Mouse (Mus musculus) layer of hippocampus, adult 9-10 months (tissue): ENCODE measurements around the gene Cnn2.

Source experiments
- DNase-seq: peaks from one replicate; pipeline ENCODE4 v3.0.0; 2022; ENCODE audit warnings: low spot score

Cnn2 gene

DNA sequence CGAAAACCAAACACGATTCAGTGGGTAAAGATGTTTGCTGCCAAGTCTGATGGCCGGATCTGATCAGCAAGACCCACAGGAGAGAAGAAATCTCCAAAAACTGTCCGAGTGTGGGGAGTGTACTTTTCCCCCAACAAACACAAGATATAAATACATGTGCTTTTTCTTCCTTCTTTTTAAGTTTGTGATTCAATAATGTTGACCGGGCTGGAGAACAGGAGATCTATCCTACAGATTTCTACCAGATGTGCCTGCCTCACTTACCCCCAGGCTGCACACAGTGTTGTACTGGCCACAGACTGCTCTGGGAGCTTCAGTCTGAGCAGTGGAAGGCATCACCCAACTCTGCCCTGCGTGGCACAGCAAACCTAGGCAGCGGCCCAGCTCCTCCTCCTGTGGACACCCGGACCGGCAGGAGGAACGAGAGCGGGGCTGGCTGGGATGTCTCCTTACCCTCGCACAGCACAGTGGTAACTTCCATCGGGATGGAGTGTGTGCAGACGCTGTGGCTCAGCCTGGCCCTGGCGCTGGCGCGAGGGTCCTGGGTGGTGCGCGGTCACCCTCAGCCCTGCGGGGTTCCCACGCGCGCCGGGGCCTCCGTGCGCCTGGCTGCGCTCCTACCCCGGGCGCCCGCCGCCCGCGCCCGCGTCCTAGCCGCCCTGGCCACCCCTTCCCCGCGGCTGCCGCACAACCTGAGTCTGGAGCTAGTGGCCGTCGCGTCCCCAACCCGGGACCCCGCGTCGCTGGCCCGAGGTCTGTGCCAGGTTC, 17.8 kb upstream of the Cnn2 start, which contains the start of gene Grin3b:
Grin3b (plus strand) TSS at position 301 of the 768 bp plus-strand sequence.
- no peak for DNase-seq

DNA sequence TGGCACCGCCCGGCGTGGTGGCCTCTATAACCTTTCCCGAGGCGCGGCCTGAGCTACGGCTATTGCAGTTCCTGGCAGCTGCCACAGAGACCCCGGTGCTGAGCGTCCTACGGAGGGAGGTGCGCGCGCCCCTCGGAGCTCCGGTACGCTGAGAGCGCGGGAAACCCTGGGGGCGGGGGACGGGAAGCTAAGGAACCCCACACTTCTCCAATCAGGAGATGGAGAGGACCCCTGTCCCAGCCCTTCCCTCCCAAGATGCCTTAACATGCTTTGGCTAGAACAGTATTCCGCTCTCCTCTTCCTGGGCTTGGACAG, 17.2 kb upstream of the Cnn2 start:
- DNase-seq = no peak

DNA sequence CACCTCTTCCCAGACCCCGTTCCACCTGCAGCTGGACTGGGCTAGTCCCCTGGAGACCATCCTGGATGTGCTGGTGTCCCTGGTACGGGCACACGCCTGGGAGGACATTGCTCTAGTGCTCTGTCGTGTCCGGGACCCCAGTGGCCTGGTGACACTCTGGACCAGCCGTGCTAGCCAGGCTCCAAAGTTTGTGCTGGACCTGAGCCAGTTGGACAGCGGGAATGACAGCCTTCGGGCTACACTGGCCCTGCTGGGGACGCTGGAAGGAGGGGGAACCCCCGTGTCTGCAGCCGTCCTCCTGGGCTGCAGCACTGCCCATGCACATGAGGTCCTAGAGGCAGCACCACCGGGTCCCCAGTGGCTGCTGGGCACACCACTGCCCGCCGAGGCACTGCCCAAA, 15.6 kb upstream of the Cnn2 start:
- no peak for DNase-seq

- no peak for DNase-seq
Measured at GRCm38 (mm10) chr10:79974087-79974486, 14.3 kb upstream of the Cnn2 start.

- no peak for DNase-seq
Measured at GRCm38 (mm10) chr10:79974668-79975067, 13.7 kb upstream of the Cnn2 start.

- DNase-seq = no peak
Measured at GRCm38 (mm10) chr10:79976071-79976721, 12.2 kb upstream of the Cnn2 start.

DNA sequence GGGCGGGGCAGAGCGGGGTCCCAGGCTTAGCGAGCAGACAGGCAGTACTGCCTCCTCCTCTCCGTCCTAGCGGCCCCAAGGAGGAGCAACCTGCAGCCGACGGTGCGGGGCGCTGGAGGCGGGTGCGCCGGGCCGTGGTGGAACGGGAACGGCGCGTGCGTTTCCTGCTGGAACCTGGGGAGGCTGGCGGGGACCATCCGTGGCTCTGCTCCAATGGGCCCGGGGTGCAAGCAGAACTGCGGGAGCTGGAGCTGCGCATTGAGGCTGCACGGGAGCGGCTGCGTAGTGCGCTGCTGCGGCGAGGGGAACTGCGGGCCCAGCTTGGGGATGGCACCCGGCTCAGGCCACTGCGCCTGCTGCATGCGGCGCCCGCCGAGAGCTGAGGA, 11.7 kb upstream of the Cnn2 start:
- DNase-seq = no peak

GRCm38 (mm10) chr10:79977324-79977723, 11.1 kb upstream of the Cnn2 start:
- no peak for DNase-seq

GRCm38 (mm10) chr10:79978061-79978460, 10.3 kb upstream of the Cnn2 start:
- DNase-seq = no peak

- DNase-seq = no peak
Measured at GRCm38 (mm10) chr10:79979401-79980155, 8.8 kb upstream of the Cnn2 start.

DNA sequence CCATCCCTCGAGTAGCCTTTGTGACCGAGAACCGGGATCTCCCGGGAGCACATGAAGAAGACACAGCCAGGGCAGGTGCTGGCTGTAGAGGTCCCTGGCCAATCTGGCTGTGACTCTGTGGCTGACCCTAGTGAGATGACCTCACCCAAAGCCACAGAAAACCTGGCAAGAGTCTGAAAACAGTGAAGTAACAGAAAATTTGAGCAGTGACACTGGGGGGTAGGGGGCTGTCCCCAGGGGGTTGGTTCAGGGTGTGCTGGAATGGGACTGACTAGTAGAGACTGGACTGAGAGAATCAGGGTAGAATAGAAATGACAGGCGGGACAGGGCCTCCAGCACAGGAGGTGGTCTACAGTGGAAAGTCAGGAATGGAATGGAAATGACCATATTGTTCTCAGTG, 5.2 kb upstream of the Cnn2 start:
- no peak for DNase-seq

- DNase-seq = no peak
Measured at GRCm38 (mm10) chr10:79983670-79984069, 4.7 kb upstream of the Cnn2 start.

- no peak for DNase-seq
Measured at GRCm38 (mm10) chr10:79984195-79984816, 4.1 kb upstream of the Cnn2 start, which contains the start of gene Tmem259. Gene Tmem259, minus strand, starts transcription at chr10:79984330.

GRCm38 (mm10) chr10:79984871-79985270, 3.5 kb upstream of the Cnn2 start:
- peak; percentile 97 for DNase-seq

DNA sequence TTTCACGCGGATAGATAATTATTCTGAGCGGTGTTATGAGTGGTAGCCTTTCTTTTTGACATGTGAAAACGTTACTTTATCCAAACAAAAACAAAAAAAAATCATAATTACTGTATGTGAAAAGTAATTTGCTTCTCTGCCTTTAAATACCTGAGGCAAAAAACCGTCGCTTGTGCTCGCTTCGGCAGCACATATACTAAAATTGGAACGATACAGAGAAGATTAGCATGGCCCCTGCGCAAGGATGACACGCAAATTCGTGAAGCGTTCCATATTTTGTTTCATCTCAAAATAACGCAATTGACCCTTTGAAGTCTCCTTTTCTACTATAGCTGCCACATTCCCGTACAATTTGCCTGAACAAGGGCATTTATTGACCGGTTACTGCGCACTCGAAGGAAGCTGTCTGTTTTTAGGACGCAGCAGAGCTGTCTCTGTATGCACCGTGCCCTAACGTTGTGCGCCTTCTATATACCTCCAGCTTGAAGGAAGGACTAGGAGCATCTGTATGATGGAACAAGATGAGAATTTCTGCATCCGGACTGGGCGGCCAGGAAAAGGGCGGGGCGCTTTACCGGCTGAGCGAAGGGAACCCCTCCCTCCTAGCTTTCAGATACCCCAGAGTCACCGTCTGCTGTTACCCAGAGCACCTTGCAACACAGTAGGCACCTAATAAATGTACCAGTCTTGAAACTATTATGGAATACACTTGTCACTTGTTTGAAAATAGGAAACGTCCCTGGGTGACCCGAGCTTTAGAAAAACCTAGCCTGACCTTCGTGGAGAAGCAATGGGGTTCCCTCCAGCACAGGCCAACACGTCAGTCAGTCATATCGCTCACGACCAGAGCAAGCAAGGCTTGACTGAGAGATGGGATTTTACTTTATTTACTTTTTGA, 2.8 kb upstream of the Cnn2 start:
- peak; percentile 72 for DNase-seq

DNA sequence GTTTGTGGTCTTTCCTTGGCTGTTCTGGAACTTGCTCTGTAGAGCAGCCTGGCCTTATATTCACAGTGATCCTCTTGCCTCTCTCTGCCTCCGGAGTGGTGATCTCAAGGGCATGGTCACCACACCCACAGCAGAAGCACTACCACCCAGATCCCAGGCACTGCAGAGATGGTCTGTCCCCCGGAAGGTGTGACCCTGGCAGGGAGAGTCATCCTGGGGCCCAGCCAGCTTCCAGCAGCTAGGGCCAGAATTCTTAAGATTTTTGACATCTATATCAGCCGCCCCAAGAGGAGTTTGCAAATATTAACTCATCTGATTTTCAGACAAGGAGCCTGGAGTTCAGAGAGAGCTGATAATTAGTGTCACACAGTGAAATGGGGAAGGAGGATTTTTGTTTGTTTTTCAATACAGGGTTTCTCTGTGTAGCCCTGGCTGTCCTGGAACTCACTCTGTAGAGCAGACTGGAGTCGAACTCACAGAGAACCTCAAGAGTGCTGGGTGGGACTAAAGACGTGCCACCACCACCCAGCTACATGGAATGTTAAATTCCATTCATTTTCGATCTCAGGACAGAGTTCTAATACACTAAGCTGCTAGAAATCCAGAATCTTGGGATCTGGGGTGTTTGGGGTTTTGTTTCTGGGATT, 2.0 kb upstream of the Cnn2 start:
- DNase-seq = no peak

DNA sequence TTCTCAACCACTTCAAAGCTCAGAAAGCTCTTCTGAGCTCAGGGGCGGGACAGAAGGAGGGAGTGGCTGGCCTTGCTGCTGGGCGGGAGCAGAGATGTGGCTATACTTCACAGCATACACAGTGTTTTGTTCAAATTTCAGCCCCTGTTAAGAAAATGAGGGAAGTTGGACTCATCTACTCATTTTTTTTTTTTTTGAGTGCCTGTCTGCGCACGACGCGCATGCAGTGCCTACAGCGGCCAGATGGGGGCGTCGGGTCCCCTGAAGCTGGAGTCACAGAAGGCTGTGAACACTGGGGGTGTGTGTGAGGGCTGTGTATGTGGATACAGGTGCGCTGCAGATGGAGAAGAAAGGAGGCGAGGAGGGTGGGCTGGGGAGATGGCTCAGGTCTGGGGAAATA, 1.4 kb upstream of the Cnn2 start:
- DNase-seq = peak; percentile 67

DNA sequence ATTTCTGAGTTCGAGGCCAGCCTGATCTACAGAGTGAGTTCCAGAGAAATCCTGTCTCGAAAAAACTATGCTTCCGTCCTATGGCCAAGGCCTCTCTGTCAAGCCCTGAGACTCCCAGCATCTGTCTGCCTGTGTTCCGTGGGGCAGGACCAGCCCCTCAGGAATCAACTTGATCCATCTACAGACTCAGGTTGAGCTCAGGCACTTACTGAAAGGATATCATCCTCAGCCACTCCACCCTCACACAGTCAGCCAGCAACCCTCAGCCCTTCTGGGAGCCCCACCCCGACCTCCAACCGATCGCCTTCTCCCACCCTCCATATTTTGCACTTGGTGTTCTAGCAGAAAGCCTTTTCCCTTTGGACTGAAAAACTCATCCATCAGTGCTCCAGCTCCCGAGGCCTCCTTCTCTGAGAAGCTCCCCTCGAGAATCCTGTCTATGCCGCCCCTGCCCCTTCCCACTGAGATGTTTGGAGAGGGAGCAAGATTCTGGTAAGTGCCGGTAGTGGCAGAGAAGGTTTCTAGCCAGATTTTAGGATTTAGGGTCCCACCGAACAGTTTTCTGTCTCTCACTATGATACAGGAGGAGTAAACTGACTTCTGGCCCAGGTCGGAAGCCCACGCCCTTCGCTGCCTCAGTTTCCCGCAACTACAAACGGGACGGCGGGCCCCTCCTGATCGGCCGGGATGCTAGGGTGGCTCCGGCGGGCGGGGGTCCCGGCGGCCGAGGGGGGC, 446 bp upstream of the Cnn2 start:
- DNase-seq = no peak

DNA sequence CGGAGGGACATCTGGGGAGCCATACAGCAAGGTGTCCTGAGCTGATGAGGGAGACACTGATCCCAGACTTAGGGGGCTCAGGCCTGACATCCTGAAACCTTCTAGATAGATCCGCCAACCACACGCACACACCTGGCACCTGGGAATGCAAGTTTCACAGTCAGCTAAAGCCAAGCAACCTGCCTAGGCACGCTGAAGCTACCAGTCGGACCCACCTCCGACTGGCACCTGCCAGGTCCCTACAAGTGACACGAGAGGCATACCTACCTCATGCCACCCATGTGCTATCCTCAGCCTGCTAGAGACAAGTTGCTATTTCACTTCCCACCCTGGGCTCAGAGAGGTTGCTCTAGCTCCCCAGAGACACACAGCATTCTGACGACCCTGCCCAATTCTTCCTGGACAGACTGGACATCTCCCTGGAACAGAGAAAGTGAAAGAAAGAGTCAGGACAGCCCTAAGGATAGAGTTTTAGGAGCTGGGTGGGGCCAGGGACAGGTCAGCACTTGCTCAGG, 945 bp downstream of the Cnn2 start:
- no peak for DNase-seq

GRCm38 (mm10) chr10:79989870-79990269, 1.5 kb downstream of the Cnn2 start:
- no peak for DNase-seq
